ENCODE assay signal across 9 mouse cellular contexts in the genomic region with DNA sequence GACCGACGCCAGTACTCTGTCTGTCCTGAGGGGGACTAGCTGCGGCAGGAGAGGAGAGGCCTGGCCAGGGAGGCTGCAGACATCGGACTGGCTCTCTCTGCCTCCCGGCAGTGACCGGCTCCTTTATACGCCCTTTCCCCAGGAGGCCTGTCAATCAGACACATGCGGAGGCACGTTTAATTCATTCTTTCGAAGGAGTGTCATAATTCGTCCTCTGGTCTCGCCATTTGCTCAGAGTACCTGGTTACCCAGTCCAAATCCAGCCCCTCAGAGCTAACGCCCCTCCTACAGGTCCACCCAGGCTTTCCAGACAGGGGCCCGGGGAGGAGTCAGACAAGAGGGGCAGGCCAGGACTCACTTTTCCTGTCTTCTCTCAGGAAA. TPM values are rescaled to one million over a fixed set of nuclear protein-coding genes. Genes with fewer than 3 reads are reported as not detected.
DNase-seq lines count a peak whose midpoint lies in the region; ATAC-seq and TF ChIP-seq lines count a peak whose summit lies in the region.
"Had no signal": no experiment of that assay in that cellular context is flagged by ENCODE, and none has a peak within 500 bp of the region (broad histone marks: within the 10 kb centered on the region; RNA-seq: fewer than 3 reads in every experiment).

A gene (minus strand): TSS at position 242 of the 381 bp plus-strand sequence.

- peak within 1 kb of the TSS; percentile 4; the same call in 1 of the 2 replicates for H3K4me3 ChIP-seq in left cerebral cortex, adult 2 months
- 0 out of 2 replicates have a peak within 1 kb of the TSS, but pooled peaks have one; percentile 2 for H3K4me3 ChIP-seq in forebrain, embryonic 13.5 days
- H3K4me3 ChIP-seq in midbrain, embryonic 12.5 days = peak within 1 kb of the TSS; percentile 29

- intact Hi-C loops in left cerebral cortex, adult 2 months (cut with DNase I) = no loop called here
- intact Hi-C loops in heart, postnatal 14 days (cut with DNase I) = loop anchor here (10.0 kb wide), 1 partner anchor 149 kb away; no protein-coding TSS in a partner anchor

- H3K27ac ChIP-seq in left cerebral cortex, adult 2 months = peak within 1 kb of the TSS; percentile 11; the same call in 1 of the 2 replicates
- H3K27ac ChIP-seq in forebrain, embryonic 13.5 days = no peak within 1 kb of the TSS
- no peak within 1 kb of the TSS for H3K27ac ChIP-seq in midbrain, embryonic 12.5 days (replicated peaks)

- peak within 1 kb of the TSS; percentile 54 for H3K4me2 ChIP-seq in forebrain, embryonic 13.5 days
- H3K4me2 ChIP-seq in midbrain, embryonic 12.5 days (replicated peaks) = peak within 1 kb of the TSS; percentile 45

- peak; percentile 67; the same call in 1 of the 2 replicates for ATAC-seq in forebrain, embryonic 13.5 days
- ATAC-seq in midbrain, embryonic 12.5 days (ENCODE audit: low FRiP score, low read depth) = peak; percentile 67

- H3K9ac ChIP-seq in forebrain, embryonic 13.5 days = no peak within 1 kb of the TSS
- no peak within 1 kb of the TSS for H3K9ac ChIP-seq in midbrain, embryonic 12.5 days (replicated peaks)

- peaks cover 15% of the 10 kb centered on the region for H3K4me1 ChIP-seq in forebrain, embryonic 13.5 days
- peaks cover 18% of the 10 kb centered on the region for H3K4me1 ChIP-seq in midbrain, embryonic 12.5 days

- DNase-seq in left cerebral cortex, adult 2 months (ENCODE audit: extremely low spot score in 1 of 2, low spot score in 2 of 2) = no peak
- no peak for DNase-seq in left cerebral cortex, adult 8-10 months (ENCODE audit: low spot score in 2 of 2)
- DNase-seq in heart, postnatal 14 days = peak; percentile 68 to 71
- DNase-seq in kidney, postnatal 4 days = peak; percentile 66 to 80
- peak; percentile 42 for DNase-seq in urinary bladder, postnatal 25 days (ENCODE audit: low spot score)
- DNase-seq in c-Kit-positive CD71-positive TER-119-positive erythroid progenitor cells, embryonic 14.5 days (ENCODE audit: low spot score) = no peak

- H3K36me3 ChIP-seq in forebrain, embryonic 13.5 days (ENCODE audit: poor library complexity, severe bottlenecking) = no peaks in the 10 kb centered on the region
- H3K36me3 ChIP-seq in midbrain, embryonic 12.5 days = no peaks in the 10 kb centered on the region

- 0% methylated on average over 14 of the region's 14 CpGs for WGBS in forebrain, embryonic 13.5 days
- 1% methylated on average over 14 of the region's 14 CpGs for WGBS in midbrain, embryonic 12.5 days

- H3K9me3 ChIP-seq in forebrain, embryonic 13.5 days (replicated peaks) = no peaks in the 10 kb centered on the region
- H3K9me3 ChIP-seq in midbrain, embryonic 12.5 days = no peaks in the 10 kb centered on the region

- TF ChIP-seq CTCF in left cerebral cortex, adult 2 months (IDR thresholded peaks at IDR 0.05) = no peak; the same call in 1 of the 2 replicates

- H3K27me3 ChIP-seq in forebrain, embryonic 13.5 days = no peaks in the 10 kb centered on the region
- peaks cover 3% of the 10 kb centered on the region; the same call in 1 of the 2 replicates for H3K27me3 ChIP-seq in midbrain, embryonic 12.5 days

RNA-seq across cellular contexts. Expression of the gene that starts here (rescaled TPM):
- total RNA-seq in left cerebral cortex, adult 2 months (2021) = 1 to 10 TPM; 4.2 to 4.6 TPM
- 1 to 10 TPM; 4.9 to 7.5 (median 6.1) TPM for total RNA-seq in left cerebral cortex, adult 8-10 months (2022)
- polyA plus RNA-seq in forebrain, embryonic 13.5 days (2015; fragmentation: Nextera tagmentation; extraction: Ambion mirVana) = 0.22 and 0.37 TPM in 2 replicates
- 10 to 100 TPM; 27.5 to 31.9 TPM for total RNA-seq in heart, postnatal 14 days (2021)
- polyA plus RNA-seq in midbrain, embryonic 12.5 days (2016; fragmentation: Nextera tagmentation; extraction: Ambion mirVana) = 10.6 and 12.8 TPM in 2 replicates
- total RNA-seq: MEL had no signal

Comparison
In these comparisons a context has a peak if more than half of its experiments do, and no peak if none do; other contexts are left out.
1. Peak in ATAC-seq, H3K4me3 ChIP-seq and H3K4me2 ChIP-seq in forebrain, embryonic 13.5 days; RNA of the gene not detected or under 1 TPM.
2. DNase-seq: peak in heart, postnatal 14 days (2 of 2), kidney, postnatal 4 days (2 of 2) and urinary bladder, postnatal 25 days (single experiment); none in left cerebral cortex, adult 2 months (0 of 2), left cerebral cortex, adult 8-10 months (0 of 2) and c-Kit-positive CD71-positive TER-119-positive erythroid progenitor cells, embryonic 14.5 days (single experiment).
3. Peak in every context shown above with its lines, with median percentiles within 50 percentile points of each other: H3K4me3 ChIP-seq.